Mouse (Mus musculus): ENCODE results near the gene Fam162b. TPM values are rescaled to one million over a fixed set of nuclear protein-coding genes. Genes with fewer than 3 reads are reported as not detected.

Gene Fam162b
- total RNA-seq, 1 experiment = not detected

DNA sequence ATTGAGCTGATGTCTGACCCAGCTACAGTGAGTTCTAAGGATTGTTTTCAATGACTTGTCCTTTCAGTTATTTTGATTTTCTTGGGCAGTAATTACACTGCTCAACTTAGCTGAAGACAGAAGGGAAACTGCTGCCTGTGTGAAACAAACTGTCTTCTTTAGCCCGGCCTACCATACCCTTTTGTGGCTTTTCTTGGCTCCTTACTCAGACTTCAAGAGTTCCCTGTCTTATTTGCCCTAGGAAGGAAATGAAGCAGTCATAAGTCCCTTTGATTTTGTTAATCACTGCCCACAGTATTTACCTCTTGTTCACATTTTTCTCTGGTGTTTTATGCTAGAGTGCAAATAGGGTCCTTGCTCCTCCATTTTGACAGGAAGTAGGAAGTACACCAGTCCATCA is 5.9 kb downstream of the Fam162b start:
- no peak for TF ChIP-seq MAFK (IDR thresholded peaks at IDR 0.05; ENCODE audit: insufficient read depth, low read depth, low read length)
- no peak for TF ChIP-seq HCFC1 (IDR thresholded peaks at IDR 0.05; ENCODE audit: borderline replicate concordance, insufficient read depth, low read length)
- Histone ChIP-seq H3K36me3 (ENCODE audit: control insufficient read depth, insufficient read depth, low read length, poor library complexity, severe bottlenecking) (no peaks in the 10 kb centered on the region), H3K4me1 (ENCODE audit: control insufficient read depth in 2 of 2, insufficient read depth in 2 of 2, low read length in 2 of 2, poor library complexity in 1 of 2) (no peaks in the 10 kb centered on the region), H3K9me3 (ENCODE audit: control insufficient read depth, insufficient read depth, low read depth, low read length) (no peaks in the 10 kb centered on the region), H3K27ac (ENCODE audit: insufficient read depth, low read depth, low read length, poor library complexity, severe bottlenecking) (no peak overlapping the region), H3K4me3 (ENCODE audit: insufficient read depth in 1 of 2, low read depth in 1 of 2, low read length in 2 of 2, poor library complexity in 1 of 2, severe bottlenecking in 1 of 2) (no peak overlapping the region), H3K9ac (ENCODE audit: insufficient read depth, low read depth, low read length, poor library complexity, severe bottlenecking) (no peak overlapping the region)
- DNase-seq (ENCODE audit: low read depth, low spot score) = no peak
- in situ Hi-C loops (cut with MboI; ENCODE audit: low sequenced_read_pairs in 2 of 2, unreplicated experiment in 2 of 2) = no loop called here

DNA sequence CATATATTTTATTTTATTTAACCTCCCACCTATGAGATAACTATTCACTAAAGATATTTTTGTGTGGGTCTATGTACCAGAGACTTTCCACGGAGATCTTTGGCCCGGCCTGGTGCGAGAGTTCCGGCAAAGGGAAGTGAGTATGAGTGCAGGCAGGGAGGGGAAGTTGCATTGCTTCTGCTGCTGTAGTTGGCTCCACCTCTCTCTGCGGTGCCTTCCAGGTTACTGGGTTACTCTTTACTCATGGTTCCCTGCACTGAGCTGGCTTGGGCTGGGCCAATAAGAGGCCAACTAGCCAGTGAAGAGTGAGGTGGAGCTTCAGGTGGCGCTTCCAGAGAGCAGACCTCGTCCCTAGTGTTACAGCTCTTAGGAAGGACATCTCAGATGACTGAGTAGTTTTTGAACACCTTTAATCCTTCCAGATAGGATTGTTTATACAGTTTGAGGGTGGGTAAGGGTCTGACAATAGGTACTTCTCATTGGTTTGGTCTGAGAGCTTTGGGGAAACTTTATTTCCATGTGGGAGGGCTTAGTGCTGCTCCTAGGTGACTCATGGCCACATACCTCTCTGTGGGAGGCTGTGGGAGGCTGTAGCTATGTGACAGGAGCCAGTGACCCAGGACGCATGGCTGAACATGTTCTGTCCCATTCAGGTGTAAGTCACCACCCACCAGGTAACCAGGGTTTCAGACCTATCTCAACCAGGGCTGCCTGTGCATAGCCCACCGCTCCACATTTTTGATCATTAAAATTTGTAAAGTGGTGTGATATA is 18.9 kb downstream of the Fam162b start:
- in situ Hi-C loops (cut with MboI; ENCODE audit: low sequenced_read_pairs in 2 of 2, unreplicated experiment in 2 of 2) = no loop called here

DNA sequence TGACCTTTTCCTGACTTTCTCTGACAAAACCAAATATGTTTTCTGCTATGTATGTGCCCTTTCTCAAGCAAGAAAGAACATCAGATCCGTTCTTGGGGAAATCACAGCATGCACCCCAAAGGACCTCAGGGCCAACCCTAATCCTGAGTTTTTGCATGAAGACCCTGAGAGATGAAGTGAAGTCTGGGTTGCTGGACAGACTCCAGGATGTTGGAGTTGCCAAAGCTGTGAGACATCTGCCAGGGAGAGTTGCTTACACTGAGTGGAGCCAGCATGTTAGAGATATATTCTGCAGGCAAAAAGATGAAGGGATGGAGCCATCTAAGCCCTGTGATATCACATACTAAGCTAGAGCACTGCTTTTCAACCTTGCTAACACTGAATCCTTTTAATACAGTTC is 34.3 kb downstream of the Fam162b start:
- no peak for TF ChIP-seq HCFC1 (IDR thresholded peaks at IDR 0.05; ENCODE audit: borderline replicate concordance, insufficient read depth, low read length)
- no peak for TF ChIP-seq CHD2 (IDR thresholded peaks at IDR 0.05; ENCODE audit: low read depth, low read length)
- no peak for TF ChIP-seq ZNF384 (IDR thresholded peaks at IDR 0.05; ENCODE audit: low read depth, low read length)
- no peak for TF ChIP-seq ZC3H11A (IDR thresholded peaks at IDR 0.05; ENCODE audit: borderline replicate concordance, low read depth, low read length)
- TF ChIP-seq MAFK (IDR thresholded peaks at IDR 0.05; ENCODE audit: insufficient read depth, low read depth, low read length) = no peak
- in situ Hi-C loops (cut with MboI; ENCODE audit: low sequenced_read_pairs in 2 of 2, unreplicated experiment in 2 of 2) = no loop called here
- no peak overlapping the region for H3K9ac ChIP-seq (ENCODE audit: insufficient read depth, low read depth, low read length, poor library complexity, severe bottlenecking)
- no peaks in the 10 kb centered on the region for H3K36me3 ChIP-seq (ENCODE audit: control insufficient read depth, insufficient read depth, low read length, poor library complexity, severe bottlenecking)
- H3K9me3 ChIP-seq (ENCODE audit: control insufficient read depth, insufficient read depth, low read depth, low read length) = no peaks in the 10 kb centered on the region
- no peaks in the 10 kb centered on the region for H3K4me1 ChIP-seq (ENCODE audit: control insufficient read depth in 2 of 2, insufficient read depth in 2 of 2, low read length in 2 of 2, poor library complexity in 1 of 2)
- H3K4me3 ChIP-seq (ENCODE audit: insufficient read depth in 1 of 2, low read depth in 1 of 2, low read length in 2 of 2, poor library complexity in 1 of 2, severe bottlenecking in 1 of 2) = no peak overlapping the region
- DNase-seq (ENCODE audit: low read depth, low spot score) = no peak
- H3K27ac ChIP-seq (ENCODE audit: insufficient read depth, low read depth, low read length, poor library complexity, severe bottlenecking) = no peak overlapping the region

More for the DNA sequence above, 18.9 kb downstream of the Fam162b start:
- Histone ChIP-seq H3K27ac (ENCODE audit: insufficient read depth, low read depth, low read length, poor library complexity, severe bottlenecking) (no peak overlapping the region), H3K36me3 (ENCODE audit: control insufficient read depth, insufficient read depth, low read length, poor library complexity, severe bottlenecking) (no peaks in the 10 kb centered on the region), H3K9me3 (ENCODE audit: control insufficient read depth, insufficient read depth, low read depth, low read length) (no peaks in the 10 kb centered on the region), H3K4me1 (ENCODE audit: control insufficient read depth in 2 of 2, insufficient read depth in 2 of 2, low read length in 2 of 2, poor library complexity in 1 of 2) (no peaks in the 10 kb centered on the region), H3K9ac (ENCODE audit: insufficient read depth, low read depth, low read length, poor library complexity, severe bottlenecking) (no peak overlapping the region), H3K4me3 (ENCODE audit: insufficient read depth in 1 of 2, low read depth in 1 of 2, low read length in 2 of 2, poor library complexity in 1 of 2, severe bottlenecking in 1 of 2) (no peak overlapping the region)
- TF ChIP-seq MAFK (IDR thresholded peaks at IDR 0.05; ENCODE audit: insufficient read depth, low read depth, low read length) (no peak), ZC3H11A (IDR thresholded peaks at IDR 0.05; ENCODE audit: borderline replicate concordance, low read depth, low read length) (no peak), HCFC1 (IDR thresholded peaks at IDR 0.05; ENCODE audit: borderline replicate concordance, insufficient read depth, low read length) (no peak), ZNF384 (IDR thresholded peaks at IDR 0.05; ENCODE audit: low read depth, low read length) (no peak), CHD2 (IDR thresholded peaks at IDR 0.05; ENCODE audit: low read depth, low read length) (no peak)
- DNase-seq (ENCODE audit: low read depth, low spot score) = no peak

DNA sequence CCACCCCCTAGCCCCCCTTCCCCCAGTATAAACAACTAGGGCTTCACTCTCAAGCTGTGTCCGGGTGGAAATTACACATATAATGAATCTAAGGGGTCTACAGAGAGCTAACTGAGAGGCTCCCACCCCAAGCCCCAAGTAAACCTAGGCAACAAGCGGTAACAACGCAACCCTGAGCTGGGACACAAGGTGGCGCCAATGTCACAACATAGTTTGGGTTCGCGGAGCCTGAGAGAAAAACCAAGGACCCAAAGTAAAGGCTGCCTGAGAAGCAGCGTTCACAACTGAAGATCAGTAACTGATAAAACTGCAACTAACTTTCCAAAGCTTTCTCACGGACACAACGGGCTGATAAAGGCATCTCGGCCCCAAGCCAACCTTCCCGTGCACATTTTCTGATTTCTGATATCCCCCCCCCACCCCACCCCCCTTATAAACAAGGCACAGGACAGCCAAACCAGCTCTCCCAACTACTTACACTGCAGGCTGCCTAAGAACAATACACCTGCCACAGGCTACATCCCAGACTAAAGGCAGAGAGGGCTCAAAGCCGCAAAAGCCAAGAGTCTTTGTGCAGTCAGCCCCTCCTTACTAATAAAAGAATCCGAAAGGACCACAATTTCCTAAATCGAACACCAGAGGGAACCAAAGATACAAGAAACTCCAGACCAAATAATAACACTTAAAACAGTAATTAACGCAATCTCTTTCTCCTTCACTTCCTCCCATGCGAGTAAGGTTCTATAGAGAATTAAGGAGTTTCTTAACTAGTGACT is 36.8 kb downstream of the Fam162b start:
- Histone ChIP-seq H3K9ac (ENCODE audit: insufficient read depth, low read depth, low read length, poor library complexity, severe bottlenecking) (peak overlapping the region; percentile 56; the same call in 1 of the 2 replicates), H3K27ac (ENCODE audit: insufficient read depth, low read depth, low read length, poor library complexity, severe bottlenecking) (no peak overlapping the region), H3K36me3 (ENCODE audit: control insufficient read depth, insufficient read depth, low read length, poor library complexity, severe bottlenecking) (no peaks in the 10 kb centered on the region), H3K9me3 (ENCODE audit: control insufficient read depth, insufficient read depth, low read depth, low read length) (no peaks in the 10 kb centered on the region), H3K4me3 (ENCODE audit: insufficient read depth in 1 of 2, low read depth in 1 of 2, low read length in 2 of 2, poor library complexity in 1 of 2, severe bottlenecking in 1 of 2) (peak overlapping the region; percentile 55 to 87), H3K4me1 (ENCODE audit: control insufficient read depth in 2 of 2, insufficient read depth in 2 of 2, low read length in 2 of 2, poor library complexity in 1 of 2) (no peaks in the 10 kb centered on the region)
- DNase-seq (ENCODE audit: low read depth, low spot score) = peak; percentile 75
- no peak for TF ChIP-seq MAFK (IDR thresholded peaks at IDR 0.05; ENCODE audit: insufficient read depth, low read depth, low read length)
- TF ChIP-seq ZC3H11A (IDR thresholded peaks at IDR 0.05; ENCODE audit: borderline replicate concordance, low read depth, low read length) = peak; percentile 81; the same call in 1 of the 2 replicates
- in situ Hi-C loops (cut with MboI; ENCODE audit: low sequenced_read_pairs in 2 of 2, unreplicated experiment in 2 of 2) = no loop called here

Other genes with a start within 250 kb of the Fam162b start
- gene Gm49339, start 109.9 kb downstream of the Fam162b start, total RNA-seq (2012; rRNA removed) = not detected in 2 replicates
- gene Lilr4b, start 109.9 kb downstream of the Fam162b start, total RNA-seq (2012; rRNA removed) = 0.22 TPM in 1 of 2 replicates, not detected in the other
- not detected in 2 replicates for gene Lilrb4a, start 99.6 kb downstream of the Fam162b start, total RNA-seq (2012; rRNA removed)
- not detected in 2 replicates for gene Gprc6a, start 40.9 kb upstream of the Fam162b start, total RNA-seq (2012; rRNA removed)
- 0.11 TPM in 1 of 2 replicates, not detected in the other for gene Rfx6, start 87.2 kb upstream of the Fam162b start, total RNA-seq (2012; rRNA removed)